Mouse (Mus musculus) retina, postnatal 7 days (tissue): ENCODE results near the gene Cit.

Experiments used
- DNase-seq: peaks from one replicate; pipeline ENCODE4 v3.0.0-alpha.2; 2012; ENCODE audit warnings: low read depth, low spot score

Cit gene

DNA sequence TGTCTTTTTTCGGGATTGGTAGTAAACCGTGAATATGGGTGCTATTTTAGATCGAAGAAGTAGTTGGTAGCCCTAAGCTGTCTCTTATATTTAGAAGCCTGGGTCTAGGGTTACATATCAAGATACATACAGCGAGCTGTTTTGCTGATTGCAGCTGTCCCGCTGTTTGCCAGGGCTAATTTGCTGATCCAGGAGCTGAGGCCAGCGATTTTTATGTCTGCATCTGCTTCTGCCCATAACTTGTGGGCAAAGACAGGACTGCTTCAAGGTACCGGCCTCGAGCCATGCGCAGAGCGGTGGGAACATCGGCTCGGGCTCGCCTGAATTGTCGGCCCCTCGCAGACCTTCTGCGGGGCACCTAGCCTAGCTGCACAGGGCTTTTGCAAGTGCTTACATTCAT, 191.4 kb downstream of the Cit start:
- no peak for DNase-seq

DNA sequence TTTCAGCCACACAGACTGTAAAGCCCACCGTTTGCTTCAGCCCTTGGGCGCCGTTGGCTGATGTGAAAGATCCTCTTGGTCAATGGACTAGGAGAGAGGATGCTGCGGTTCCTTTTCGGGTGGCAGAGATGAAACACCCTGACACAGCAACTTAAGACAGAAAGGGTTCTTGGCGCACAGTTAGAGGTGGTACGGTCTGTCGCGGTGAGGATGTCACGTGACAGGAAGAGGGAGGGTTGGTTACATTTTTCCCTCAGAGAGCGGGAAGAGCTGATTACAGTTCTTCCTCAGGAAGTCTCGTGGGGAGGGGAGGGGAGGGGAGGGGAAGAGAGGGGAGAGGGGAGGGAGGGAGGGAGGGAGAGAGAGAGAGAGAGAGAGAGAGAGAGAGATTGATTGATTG, 192.7 kb downstream of the Cit start:
- no peak for DNase-seq

DNA sequence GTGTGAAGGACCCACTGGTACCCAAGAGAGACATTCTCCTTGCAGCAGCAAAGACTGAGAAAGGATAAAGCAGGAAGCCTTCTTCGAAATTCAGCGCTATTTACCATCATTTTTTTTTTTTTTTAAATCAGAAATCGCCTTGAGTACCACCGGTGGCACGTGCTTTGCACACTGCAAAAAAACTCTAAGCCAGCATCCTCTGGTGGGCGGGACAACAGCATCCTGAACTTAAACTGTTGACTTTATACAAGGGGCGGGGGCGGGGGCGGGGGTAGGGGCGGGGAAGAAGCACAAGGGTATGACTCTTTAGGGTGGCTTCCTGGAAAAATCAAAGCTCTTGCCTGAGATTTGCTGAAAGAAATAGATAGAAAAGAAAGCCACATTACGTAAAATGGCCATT, 194.6 kb downstream of the Cit start:
- DNase-seq: no peak

DNA sequence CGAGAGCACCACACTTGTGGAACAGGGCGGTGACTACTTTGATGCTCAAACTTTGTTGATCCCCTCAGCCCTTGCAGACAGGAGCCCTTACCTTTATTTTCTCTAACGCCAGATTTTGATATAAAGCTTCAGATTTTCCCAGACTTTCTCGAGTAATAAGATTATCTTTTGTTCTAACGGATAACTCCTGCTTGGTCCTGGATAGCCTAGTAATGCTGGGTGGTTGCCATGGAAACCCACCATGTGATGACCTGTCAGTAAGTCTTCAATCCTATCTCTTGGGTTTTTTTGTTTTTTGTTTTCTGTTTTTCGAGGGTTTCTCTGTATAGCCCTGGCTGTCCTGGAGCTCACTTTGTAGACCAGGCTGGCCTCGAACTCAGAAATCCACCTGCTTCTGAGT, 197.2 kb downstream of the Cit start:
- DNase-seq: no peak

DNA sequence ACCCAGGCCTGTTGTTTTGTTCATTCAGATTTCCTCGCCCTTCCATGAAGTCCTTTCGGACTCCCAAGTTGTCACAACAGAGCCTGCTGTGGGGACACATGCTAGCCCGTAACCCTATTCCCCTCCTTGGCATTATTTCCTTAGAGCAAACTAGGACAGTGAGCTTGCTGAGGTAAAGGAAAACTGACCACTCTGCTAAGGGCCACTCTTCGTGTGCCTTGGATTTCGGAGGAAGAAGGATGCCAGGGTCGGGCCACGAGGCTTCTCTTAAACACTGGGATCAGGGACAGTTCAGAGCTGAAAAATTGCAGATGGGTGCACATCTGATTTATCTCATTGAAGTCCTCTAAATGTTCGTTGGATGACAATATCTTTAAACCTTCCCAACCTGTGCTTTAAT, 200.5 kb downstream of the Cit start:
- no peak for DNase-seq

DNA sequence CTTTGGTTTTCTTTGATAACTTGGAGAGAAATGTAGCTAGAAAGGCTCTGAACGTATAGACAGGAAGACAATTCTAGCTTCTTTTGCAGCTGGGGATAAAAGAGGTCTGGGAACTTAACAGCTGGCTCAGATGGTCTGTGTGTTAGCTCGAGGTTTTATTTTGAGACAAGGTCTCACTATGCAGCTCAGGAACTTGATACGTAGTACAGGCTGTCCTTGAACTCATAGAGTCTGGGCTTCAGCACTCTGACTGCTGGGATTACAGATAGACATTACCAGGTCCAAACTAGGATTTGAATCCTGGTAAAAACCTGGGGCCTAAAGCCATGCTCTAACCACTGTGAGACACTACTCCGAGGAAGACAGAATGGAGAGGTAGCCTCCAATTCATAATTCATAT, 201.2 kb downstream of the Cit start:
- no peak for DNase-seq

DNA sequence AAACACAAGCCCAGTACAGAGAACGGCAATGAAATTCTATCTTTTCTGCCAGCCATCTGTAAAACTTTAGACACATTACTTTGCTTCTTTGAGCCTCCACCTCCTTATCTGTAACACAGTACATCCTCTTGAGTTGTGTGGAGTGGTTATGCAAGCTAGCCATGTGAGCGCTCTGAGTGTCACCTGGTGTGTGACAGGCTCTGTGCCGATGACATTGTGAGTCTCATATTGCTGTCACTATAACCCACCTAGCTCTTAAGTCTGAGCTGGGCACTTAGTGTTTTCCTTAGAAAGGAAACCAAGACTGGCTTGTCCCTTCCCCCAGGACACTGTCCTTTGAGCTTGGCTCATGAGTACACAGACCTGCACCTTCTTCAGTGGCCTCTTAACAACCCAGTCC, 203.2 kb downstream of the Cit start:
- DNase-seq: no peak

DNA sequence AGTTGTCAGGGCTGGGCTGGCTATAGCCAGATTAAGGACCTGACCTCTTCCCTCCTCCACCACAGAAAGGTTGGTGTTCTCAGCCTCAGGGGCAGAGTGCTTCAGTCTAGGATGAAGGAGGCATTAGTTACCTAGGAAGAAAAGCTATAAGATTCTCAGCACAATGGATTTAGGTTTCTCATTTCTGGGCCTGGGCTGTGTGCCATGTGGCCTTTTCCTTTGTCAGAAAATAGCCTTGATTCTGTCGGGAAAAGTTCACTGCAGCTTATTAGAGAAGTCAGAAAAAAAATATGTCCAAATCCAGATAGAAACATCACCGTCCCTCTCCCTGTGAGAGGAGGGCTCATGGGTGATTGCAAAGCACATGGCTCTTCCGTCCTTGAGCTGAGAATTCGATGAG, 204.7 kb downstream of the Cit start:
- DNase-seq: no peak

DNA sequence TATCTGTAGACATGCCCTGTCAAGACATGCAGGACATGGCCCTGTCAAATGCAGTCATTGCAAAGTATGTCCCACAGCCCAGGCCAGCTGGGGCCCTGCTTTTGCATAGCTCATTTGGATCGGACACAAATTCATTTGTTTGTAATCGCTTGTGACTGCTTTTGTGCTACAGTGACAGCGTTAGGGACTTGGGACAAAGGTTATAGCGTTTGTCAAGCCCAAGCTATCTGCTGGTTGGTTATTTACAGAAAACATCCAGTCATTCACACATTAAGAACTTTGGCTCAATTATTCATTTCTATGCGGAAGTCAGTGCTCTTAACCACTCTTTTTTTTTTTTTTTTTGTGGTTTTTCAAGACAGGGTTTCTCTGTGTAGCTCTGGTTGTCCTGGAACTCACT, 207.1 kb downstream of the Cit start:
- no peak for DNase-seq

DNA sequence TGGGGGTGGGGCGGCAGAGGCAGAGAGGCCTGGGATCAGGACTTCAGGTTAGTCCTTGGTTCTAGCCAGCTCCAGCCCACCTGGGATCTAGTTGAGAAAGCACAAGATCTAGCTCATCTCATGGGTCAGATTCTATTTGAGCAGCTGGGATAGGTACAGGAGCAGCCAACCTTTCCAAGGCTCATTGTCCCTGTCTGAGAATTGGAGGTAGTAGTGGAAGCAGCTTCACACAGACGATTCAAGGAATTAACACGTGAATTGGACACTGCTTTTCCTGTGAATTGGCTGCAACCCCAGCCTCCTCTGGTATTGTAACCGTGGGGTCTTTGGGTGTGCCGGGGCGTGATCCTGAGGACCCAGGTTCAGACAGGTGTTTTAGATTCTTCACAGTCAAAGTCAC, 207.7 kb downstream of the Cit start:
- DNase-seq: no peak
